Mouse (Mus musculus) heart, adult 11 months (tissue): ENCODE data around the gene Trpv3.
A peak's percentile ranks its signal among the peaks of the same experiment; 100 is the strongest.

Source experiments
- DNase-seq: peaks from one replicate; pipeline ENCODE4 v3.0.0; 2022

Trpv3 gene

GRCm38 (mm10) chr11:73267267-73267666 is at the start of gene Trpv3:
TSS of gene Trpv3 (plus strand) at chr11:73267388.
- DNase-seq = no peak

GRCm38 (mm10) chr11:73219671-73220070 is 47.5 kb upstream of the Trpv3 start:
- DNase-seq = no peak

- no peak for DNase-seq
Observed at GRCm38 (mm10) chr11:73220651-73221050, 46.5 kb upstream of the Trpv3 start.

- DNase-seq = no peak
Observed at GRCm38 (mm10) chr11:73222846-73223245, 44.3 kb upstream of the Trpv3 start.

- no peak for DNase-seq
Observed at GRCm38 (mm10) chr11:73223966-73224365, 43.2 kb upstream of the Trpv3 start.

- no peak for DNase-seq
Observed at GRCm38 (mm10) chr11:73225856-73226255, 41.3 kb upstream of the Trpv3 start.

- DNase-seq = no peak
Observed at GRCm38 (mm10) chr11:73228881-73229280, 38.3 kb upstream of the Trpv3 start.

- no peak for DNase-seq
Observed at GRCm38 (mm10) chr11:73230081-73230480, 37.1 kb upstream of the Trpv3 start.

- no peak for DNase-seq
Observed at GRCm38 (mm10) chr11:73232513-73232912, 34.7 kb upstream of the Trpv3 start.

GRCm38 (mm10) chr11:73233992-73234391 is 33.2 kb upstream of the Trpv3 start, which contains the start of gene Trpv1:
TSS of gene Trpv1 (plus strand) at chr11:73234292.
- no peak for DNase-seq

GRCm38 (mm10) chr11:73235990-73236701 is 31.0 kb upstream of the Trpv3 start:
- peak; percentile 99 for DNase-seq

- DNase-seq = no peak
Observed at GRCm38 (mm10) chr11:73236731-73237130, 30.5 kb upstream of the Trpv3 start.

GRCm38 (mm10) chr11:73242199-73242598 is 25.0 kb upstream of the Trpv3 start:
- DNase-seq = no peak

GRCm38 (mm10) chr11:73242777-73243176 is 24.4 kb upstream of the Trpv3 start:
- DNase-seq = no peak

GRCm38 (mm10) chr11:73257362-73257945 is 9.7 kb upstream of the Trpv3 start:
- no peak for DNase-seq

GRCm38 (mm10) chr11:73258664-73259063 is 8.5 kb upstream of the Trpv3 start:
- no peak for DNase-seq

- DNase-seq = no peak
Observed at GRCm38 (mm10) chr11:73260457-73260856, 6.7 kb upstream of the Trpv3 start.

GRCm38 (mm10) chr11:73261385-73261784 is 5.8 kb upstream of the Trpv3 start:
- no peak for DNase-seq

- DNase-seq = peak; percentile 87
Observed at GRCm38 (mm10) chr11:73274821-73275220, 7.6 kb downstream of the Trpv3 start.

- DNase-seq = peak; percentile 66
Observed at GRCm38 (mm10) chr11:73280710-73281109, 13.5 kb downstream of the Trpv3 start.

- DNase-seq = peak; percentile 95
Observed at GRCm38 (mm10) chr11:73281528-73282027, 14.4 kb downstream of the Trpv3 start.

GRCm38 (mm10) chr11:73283369-73283768 is 16.2 kb downstream of the Trpv3 start:
- DNase-seq = peak; percentile 97

GRCm38 (mm10) chr11:73283926-73284325 is 16.7 kb downstream of the Trpv3 start:
- DNase-seq = no peak

- peak; percentile 96 for DNase-seq
Observed at GRCm38 (mm10) chr11:73284351-73284750, 17.2 kb downstream of the Trpv3 start.
